Mouse (Mus musculus): ENCODE results near the gene Gm867.

DNA sequence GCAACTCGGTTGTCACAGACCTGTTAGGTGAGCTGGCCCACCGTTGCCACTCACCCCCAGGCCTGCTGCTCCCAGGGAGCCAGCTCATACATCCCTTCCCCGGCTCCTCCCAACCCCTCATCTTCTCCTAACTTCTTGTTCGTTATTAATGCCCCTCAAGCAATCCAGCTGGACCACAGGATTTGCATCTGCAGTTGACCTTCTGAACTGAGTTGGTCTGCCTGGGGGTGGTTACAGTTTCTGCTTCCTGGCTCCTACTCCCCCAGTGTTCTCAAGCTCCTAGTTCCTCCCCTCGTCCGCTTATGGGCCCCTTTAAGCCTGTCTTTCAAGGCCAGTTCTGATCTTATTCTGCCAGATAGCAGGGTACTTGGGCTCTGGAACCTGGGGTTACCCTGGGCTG, 45.9 kb downstream of the Gm867 start:
- TF ChIP-seq POLR2A (IDR thresholded peaks at IDR 0.05; ENCODE audit: borderline replicate concordance, low read depth, low read length) = no peak
- TF ChIP-seq CTCF (IDR thresholded peaks at IDR 0.05; ENCODE audit: low read depth, low read length) = no peak

Measured in bone marrow macrophage, adult 2 months (primary cell).